Mouse (Mus musculus) embryonic facial prominence, embryonic 11.5 days (tissue): ENCODE data around the gene AC124502.3. TPM values are rescaled to one million over a fixed set of nuclear protein-coding genes. Genes with fewer than 3 reads are reported as not detected.

Experiments used
- ATAC-seq: fragments of 200-750 bp; cut with Nextera tagmentation; replicated peaks from 2 replicates; pipeline ENCODE4 v1.8.0; 2017; ENCODE audit warnings: low read depth; ENCODE audit not compliant: insufficient number of reproducible peaks, low FRiP score, low TSS enrichment
- DNase-seq: peaks from one replicate; pipeline ENCODE4 v3.0.0-alpha.2; 2015; ENCODE audit warnings: low spot score
- H3K27ac ChIP-seq: fragments of 300-500 bp; sonication (generic); replicated peaks from 2 replicates; pipeline ENCODE4 v1.5.1; 2014; ENCODE audit warnings: mild to moderate bottlenecking, low read depth, low read length, control low read depth
- H3K27me3 ChIP-seq: fragments of 300-500 bp; sonication (generic); 2 replicates; pipeline ENCODE4 v1.6.1; 2014; ENCODE audit warnings: mild to moderate bottlenecking, low read length, moderate library complexity, mixed read lengths; ENCODE audit not compliant: control insufficient read depth, insufficient read depth
- H3K36me3 ChIP-seq: fragments of 300-500 bp; sonication (generic); replicated peaks from 2 replicates; pipeline ENCODE4 v1.6.1; 2014; ENCODE audit warnings: low read depth, mild to moderate bottlenecking, low read length, moderate library complexity, mixed read lengths; ENCODE audit not compliant: control insufficient read depth, insufficient read depth
- H3K4me1 ChIP-seq: fragments of 300-500 bp; sonication (generic); 2 replicates; pipeline ENCODE4 v1.6.1; 2014; ENCODE audit warnings: low read length, mixed read lengths; ENCODE audit not compliant: control insufficient read depth, insufficient read depth
- H3K4me2 ChIP-seq: fragments of 300-500 bp; sonication (generic); 2 replicates; pipeline ENCODE4 v1.6.1; 2014; ENCODE audit warnings: low read depth, mild to moderate bottlenecking, control low read depth, low read length, moderate library complexity
- H3K4me3 ChIP-seq: fragments of 300-500 bp; sonication (generic); 2 replicates; pipeline ENCODE4 v1.5.1; 2014; ENCODE audit warnings: low read depth, low read length, control low read depth
- H3K9ac ChIP-seq: fragments of 300-500 bp; sonication (generic); replicated peaks from 2 replicates; pipeline ENCODE4 v1.6.1; 2014; ENCODE audit warnings: mild to moderate bottlenecking, control low read depth, low read length
- H3K9me3 ChIP-seq: fragments of 300-500 bp; sonication (generic); replicated peaks from 2 replicates; pipeline ENCODE4 v1.6.1; 2016; ENCODE audit warnings: mild to moderate bottlenecking, low read length, inconsistent platforms, mixed read lengths; ENCODE audit not compliant: control insufficient read depth
- WGBS: fragments of 180-500 bp; shearing (Covaris S2); extraction: QIAGEN DNeasy Blood & Tissue Kit; methylation state at CpG from one replicate; pipeline ENCODE4 v1.1.7; 2014; 5-methylcytosine and 5-hydroxymethylcytosine counted together
- polyA plus RNA-seq: library from polyadenylated mRNA; unstranded; fragments of >200 nt; fragmentation: Nextera tagmentation; extraction: Ambion mirVana; gene quantifications from 2 replicates; pipeline ENCODE4 v1.2.1, GENCODE M21; 2014

Gene AC124502.3
- polyA plus RNA-seq, 1 experiment from 2014 or later, result 1.6 TPM

DNA sequence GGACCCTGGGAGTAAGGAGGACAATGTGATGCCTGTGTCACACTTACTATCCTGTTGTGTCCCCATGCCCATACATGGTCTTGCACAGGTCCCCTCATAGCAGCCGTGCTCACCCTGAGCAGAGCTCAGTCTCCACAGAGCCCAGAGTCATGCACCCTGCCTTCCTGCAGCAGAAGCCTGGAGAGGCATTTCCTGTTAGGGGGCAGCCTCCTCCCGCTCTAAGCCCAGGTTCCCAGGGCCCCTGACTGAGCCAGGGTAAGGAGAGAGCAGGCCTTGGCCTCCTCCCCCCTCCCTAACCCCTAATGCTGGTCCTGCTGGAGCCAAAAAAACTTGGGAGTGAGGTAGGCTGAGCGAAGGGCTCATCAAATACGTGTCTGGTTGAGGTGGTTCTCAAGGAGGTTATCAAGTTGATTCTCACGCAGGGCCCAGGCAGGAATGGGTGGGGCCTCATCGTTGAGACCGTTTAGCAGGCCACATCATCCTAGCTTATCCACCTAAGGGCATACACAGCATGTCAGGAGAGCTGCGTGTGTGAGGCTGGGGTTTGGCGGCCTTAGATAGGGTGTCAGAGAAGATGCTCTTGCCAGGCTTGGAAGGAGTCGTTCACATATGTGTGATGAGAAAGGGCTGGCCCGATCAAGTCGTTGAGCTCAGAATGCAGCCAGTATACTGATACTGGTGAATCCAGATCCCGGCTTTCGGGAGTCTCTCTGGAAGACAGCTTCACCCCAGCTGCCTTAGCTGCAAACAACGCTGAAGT, 28.5 kb downstream of the AC124502.3 start:
- Histone ChIP-seq H3K27me3 (peaks cover 3% of the 10 kb centered on the region), H3K4me2 (peak overlapping the region; percentile 97), H3K9me3 (no peaks in the 10 kb centered on the region), H3K36me3 (no peaks in the 10 kb centered on the region), H3K9ac (peak overlapping the region; percentile 73), H3K27ac (peak overlapping the region; percentile 75), H3K4me3 (peak overlapping the region; percentile 60), H3K4me1 (peaks cover 20% of the 10 kb centered on the region)
- WGBS, result 5% methylated on average over 15 of the region's 15 CpGs
- no peak for ATAC-seq
- no peak for DNase-seq

DNA sequence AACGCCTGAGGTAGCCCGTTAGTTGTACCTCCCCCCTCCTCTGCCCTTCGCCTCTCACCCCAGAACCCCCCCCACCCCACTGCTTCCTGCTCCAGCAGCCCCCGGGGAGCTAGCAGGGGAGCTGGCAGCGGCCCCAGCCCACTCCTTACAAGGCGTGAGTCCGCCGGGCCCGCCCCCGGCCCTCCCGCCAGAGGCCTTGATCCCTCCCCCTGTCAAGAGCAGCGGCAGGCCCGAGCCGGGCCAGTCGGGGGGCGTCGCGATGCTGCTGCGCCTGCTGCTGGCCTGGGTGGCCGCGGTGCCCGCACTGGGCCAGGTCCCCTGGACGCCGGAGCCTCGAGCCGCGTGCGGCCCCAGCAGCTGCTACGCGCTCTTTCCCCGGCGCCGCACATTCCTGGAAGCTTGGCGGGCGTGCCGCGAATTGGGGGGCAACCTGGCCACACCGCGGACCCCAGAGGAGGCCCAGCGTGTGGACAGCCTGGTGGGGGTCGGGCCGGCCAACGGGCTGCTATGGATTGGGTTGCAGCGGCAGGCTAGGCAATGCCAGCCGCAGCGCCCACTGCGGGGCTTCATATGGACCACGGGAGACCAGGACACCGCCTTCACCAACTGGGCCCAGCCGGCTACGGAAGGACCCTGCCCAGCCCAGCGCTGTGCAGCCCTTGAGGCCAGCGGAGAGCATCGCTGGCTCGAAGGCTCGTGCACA, 29.3 kb downstream of the AC124502.3 start, which contains the start of gene Cd248:
TSS of gene Cd248 (plus strand) at position 212 of the 703 bp plus-strand sequence.
- Histone ChIP-seq H3K27ac (peak within 1 kb of the TSS; percentile 75), H3K9ac (peak within 1 kb of the TSS; percentile 73), H3K4me1 (peaks cover 20% of the 10 kb centered on the region), H3K36me3 (no peaks in the 10 kb centered on the region), H3K4me2 (peak within 1 kb of the TSS; percentile 97), H3K4me3 (peak within 1 kb of the TSS; percentile 60), H3K9me3 (no peaks in the 10 kb centered on the region), H3K27me3 (peaks cover 3% of the 10 kb centered on the region)
- WGBS, result under 1% methylated on average over 50 of the region's 56 CpGs
- peak; percentile 87 for DNase-seq
- peak; percentile 41 for ATAC-seq

DNA sequence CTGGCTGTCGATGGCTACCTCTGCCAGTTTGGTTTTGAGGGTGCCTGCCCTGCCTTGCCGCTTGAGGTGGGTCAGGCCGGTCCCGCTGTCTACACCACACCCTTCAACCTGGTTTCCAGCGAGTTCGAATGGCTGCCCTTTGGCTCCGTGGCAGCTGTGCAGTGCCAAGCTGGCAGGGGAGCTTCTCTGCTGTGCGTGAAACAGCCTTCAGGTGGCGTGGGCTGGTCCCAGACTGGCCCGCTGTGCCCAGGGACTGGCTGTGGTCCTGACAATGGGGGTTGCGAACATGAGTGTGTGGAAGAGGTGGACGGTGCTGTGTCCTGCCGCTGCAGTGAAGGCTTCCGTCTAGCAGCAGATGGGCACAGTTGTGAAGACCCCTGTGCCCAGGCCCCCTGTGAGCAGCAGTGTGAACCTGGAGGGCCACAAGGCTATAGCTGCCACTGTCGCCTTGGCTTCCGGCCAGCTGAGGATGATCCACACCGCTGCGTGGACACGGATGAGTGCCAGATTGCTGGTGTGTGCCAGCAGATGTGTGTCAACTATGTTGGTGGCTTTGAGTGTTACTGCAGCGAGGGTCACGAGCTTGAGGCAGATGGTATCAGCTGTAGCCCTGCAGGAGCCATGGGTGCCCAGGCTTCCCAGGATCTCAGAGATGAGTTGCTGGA, 30.0 kb downstream of the AC124502.3 start:
- WGBS, result 39% methylated on average over 21 of the region's 21 CpGs
- ATAC-seq (no peak), DNase-seq (no peak)
- H3K4me3 ChIP-seq, result peak overlapping the region; percentile 60
- peak overlapping the region; percentile 97 for H3K4me2 ChIP-seq
- peak overlapping the region; percentile 73 for H3K9ac ChIP-seq
- no peaks in the 10 kb centered on the region for H3K36me3 ChIP-seq
- peaks cover 3% of the 10 kb centered on the region for H3K27me3 ChIP-seq
- peaks cover 20% of the 10 kb centered on the region for H3K4me1 ChIP-seq
- H3K27ac ChIP-seq, result peak overlapping the region; percentile 75
- no peaks in the 10 kb centered on the region for H3K9me3 ChIP-seq

DNA sequence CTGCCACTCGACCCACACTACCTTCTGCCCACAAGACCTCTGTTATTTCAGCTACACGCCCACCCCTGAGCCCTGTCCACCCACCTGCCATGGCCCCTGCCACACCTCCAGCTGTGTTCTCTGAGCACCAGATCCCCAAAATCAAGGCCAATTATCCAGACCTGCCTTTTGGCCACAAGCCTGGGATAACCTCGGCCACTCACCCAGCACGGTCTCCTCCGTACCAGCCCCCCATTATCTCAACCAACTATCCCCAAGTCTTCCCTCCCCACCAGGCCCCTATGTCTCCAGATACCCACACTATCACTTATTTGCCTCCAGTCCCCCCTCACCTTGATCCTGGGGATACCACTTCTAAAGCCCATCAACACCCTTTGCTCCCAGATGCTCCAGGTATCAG, 30.8 kb downstream of the AC124502.3 start:
- Histone ChIP-seq H3K4me1 (peaks cover 20% of the 10 kb centered on the region), H3K9me3 (no peaks in the 10 kb centered on the region), H3K27ac (no peak overlapping the region), H3K36me3 (no peaks in the 10 kb centered on the region), H3K27me3 (peaks cover 3% of the 10 kb centered on the region), H3K9ac (no peak overlapping the region), H3K4me3 (0 out of 2 replicates have a peak overlapping the region, but pooled peaks have one; percentile 60), H3K4me2 (peak overlapping the region; percentile 97)
- WGBS, result 79% methylated on average over 5 of the region's 5 CpGs
- ATAC-seq, result no peak
- no peak for DNase-seq

DNA sequence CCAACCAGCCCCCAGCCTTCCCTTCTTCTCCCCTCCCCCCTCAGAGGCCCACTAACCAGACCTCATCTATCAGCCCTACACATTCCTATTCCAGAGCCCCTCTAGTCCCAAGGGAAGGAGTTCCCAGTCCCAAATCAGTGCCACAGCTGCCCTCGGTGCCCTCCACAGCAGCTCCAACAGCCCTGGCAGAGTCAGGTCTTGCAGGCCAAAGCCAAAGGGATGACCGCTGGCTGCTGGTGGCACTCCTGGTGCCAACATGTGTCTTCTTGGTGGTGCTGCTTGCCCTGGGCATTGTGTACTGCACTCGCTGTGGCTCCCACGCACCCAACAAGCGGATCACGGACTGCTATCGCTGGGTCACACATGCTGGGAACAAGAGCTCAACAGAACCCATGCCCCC, 31.3 kb downstream of the AC124502.3 start:
- Histone ChIP-seq H3K36me3 (no peaks in the 10 kb centered on the region), H3K27me3 (peaks cover 3% of the 10 kb centered on the region), H3K4me1 (peaks cover 20% of the 10 kb centered on the region), H3K4me3 (no peak overlapping the region), H3K4me2 (peak overlapping the region; percentile 97), H3K9me3 (no peaks in the 10 kb centered on the region), H3K27ac (peak overlapping the region; percentile 97), H3K9ac (no peak overlapping the region; the same call in 1 of the 2 replicates)
- DNase-seq, result no peak
- WGBS, result 80% methylated on average over 7 of the region's 7 CpGs
- no peak for ATAC-seq

DNA sequence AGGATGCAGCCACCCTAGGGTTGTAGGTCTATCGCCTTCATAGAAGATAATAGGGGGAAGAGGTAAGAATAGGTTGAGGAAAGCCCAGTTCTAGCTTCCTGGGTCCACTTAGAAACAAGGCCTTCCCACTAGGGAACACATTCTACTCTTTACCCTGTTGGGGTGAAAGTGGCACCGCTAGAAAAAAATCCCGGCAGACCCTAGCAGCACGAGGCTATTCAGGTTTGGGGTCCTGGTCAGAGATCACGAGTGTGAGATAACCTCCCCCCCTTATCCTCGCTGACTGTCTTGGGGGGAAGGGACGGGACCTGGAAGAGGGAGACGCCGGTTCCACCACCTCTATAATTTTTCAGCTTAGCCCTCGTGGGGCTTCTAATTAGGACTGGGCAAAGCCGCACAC, 32.4 kb downstream of the AC124502.3 start:
- no peaks in the 10 kb centered on the region for H3K36me3 ChIP-seq
- DNase-seq (no peak), ATAC-seq (no peak; the same call in 1 of the 2 replicates)
- H3K27me3 ChIP-seq, result peaks cover 3% of the 10 kb centered on the region
- peak overlapping the region; percentile 97 for H3K4me2 ChIP-seq
- peaks cover 20% of the 10 kb centered on the region for H3K4me1 ChIP-seq
- 4% methylated on average over 11 of the region's 11 CpGs for WGBS
- H3K4me3 ChIP-seq, result peak overlapping the region; percentile 35
- H3K9ac ChIP-seq, result peak overlapping the region; percentile 62
- no peaks in the 10 kb centered on the region for H3K9me3 ChIP-seq
- H3K27ac ChIP-seq, result peak overlapping the region; percentile 97

DNA sequence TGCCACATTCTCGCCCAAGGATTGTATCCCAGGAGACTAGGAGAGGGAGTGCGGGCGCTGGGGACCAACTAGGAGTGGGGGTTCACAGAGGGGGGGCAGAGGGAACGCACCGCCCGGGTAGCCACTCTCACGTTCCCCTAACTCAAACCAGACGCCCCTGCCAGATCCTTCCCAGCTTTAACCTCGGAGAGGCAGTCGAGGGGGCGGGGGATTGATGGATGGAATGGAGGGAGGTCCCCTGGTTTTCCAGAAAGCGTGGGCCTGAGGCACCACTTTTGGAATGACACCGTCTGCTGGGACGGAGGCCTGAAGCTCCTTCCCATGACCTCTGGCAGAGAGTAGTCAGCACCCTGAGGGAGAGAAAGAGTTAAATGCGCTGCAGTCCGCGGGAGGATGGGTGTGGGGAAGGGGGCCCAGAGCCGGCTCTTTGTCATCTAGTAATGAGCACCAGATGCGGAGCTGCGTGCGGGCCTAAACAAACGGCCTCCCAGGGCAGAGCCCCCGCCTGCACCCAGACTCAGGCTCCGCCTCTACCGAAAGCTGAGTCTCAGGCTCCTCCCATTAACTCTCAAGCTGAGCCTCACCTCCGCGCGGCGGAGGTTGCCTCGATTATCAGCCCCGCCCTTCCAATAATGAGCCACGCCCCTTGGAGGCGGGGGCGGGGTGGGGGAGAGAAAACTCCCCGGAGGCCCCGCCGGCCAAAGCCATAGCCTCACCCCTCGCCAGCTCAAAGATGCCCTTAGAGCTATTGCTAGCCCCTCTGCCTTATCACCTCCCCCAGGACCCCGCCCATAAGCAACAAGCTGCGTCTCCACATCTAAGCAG, 33.1 kb downstream of the AC124502.3 start:
- H3K27ac ChIP-seq, result peak overlapping the region; percentile 97
- peak overlapping the region; percentile 62 for H3K9ac ChIP-seq
- under 1% methylated on average over 39 of the region's 40 CpGs for WGBS
- no peaks in the 10 kb centered on the region for H3K36me3 ChIP-seq
- DNase-seq (peak; percentile 99), ATAC-seq (peak; percentile 80)
- peak overlapping the region; percentile 97 for H3K4me2 ChIP-seq
- H3K4me1 ChIP-seq, result peaks cover 20% of the 10 kb centered on the region
- H3K9me3 ChIP-seq, result no peaks in the 10 kb centered on the region
- peak overlapping the region; percentile 35 for H3K4me3 ChIP-seq
- peaks cover 3% of the 10 kb centered on the region for H3K27me3 ChIP-seq
